Mouse (Mus musculus) c-Kit-positive CD71-positive TER-119-positive erythroid progenitor cells, embryonic 14.5 days (primary cell): ENCODE data around the gene Fam47c.

Experiments
- DNase-seq: peaks from one replicate; pipeline ENCODE4 v3.0.0-alpha.2; 2013; ENCODE audit warnings: low spot score

Fam47c gene

DNA sequence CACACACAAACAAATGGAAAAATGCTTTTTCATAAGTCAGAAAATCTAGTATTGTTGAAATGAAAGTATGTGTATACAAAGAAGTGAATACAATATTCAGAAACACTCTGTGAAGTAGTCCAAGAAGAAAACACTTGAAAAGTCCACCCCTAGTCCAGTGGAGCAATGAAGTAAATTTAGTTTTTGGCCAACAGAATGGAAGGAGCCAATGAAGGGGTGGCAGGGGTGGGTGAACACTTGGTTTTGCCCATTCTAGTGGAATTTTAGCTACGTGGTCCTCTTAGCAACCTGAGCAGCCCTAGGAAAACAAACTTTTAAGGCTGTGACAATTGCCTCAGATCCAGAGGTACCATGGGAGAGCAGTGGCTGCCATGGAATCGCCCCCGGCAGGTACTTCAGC, at the start of gene Fam47c:
Gene Fam47c, plus strand, starts transcription at position 301 of the 400 bp plus-strand sequence.
- no peak for DNase-seq

DNA sequence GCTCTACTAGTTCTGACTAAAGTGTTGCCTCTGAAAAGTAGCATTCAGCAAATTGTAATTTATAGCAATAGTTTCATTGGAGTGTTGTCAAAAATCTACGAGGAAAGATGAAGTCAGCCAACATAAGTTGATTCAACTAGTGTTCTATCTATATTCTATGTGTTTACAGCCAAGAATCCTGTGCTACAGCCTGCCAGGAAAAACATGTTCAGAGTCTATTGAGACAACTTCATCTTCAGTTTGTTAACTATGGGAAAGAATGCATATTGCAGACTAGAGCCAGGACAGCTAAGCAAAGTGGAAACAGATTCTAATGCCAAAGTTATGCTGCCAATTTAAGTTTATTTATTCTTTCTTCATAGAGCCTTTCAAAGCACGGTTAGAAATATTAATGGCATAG, 31.8 kb downstream of the Fam47c start:
- DNase-seq, result no peak

DNA sequence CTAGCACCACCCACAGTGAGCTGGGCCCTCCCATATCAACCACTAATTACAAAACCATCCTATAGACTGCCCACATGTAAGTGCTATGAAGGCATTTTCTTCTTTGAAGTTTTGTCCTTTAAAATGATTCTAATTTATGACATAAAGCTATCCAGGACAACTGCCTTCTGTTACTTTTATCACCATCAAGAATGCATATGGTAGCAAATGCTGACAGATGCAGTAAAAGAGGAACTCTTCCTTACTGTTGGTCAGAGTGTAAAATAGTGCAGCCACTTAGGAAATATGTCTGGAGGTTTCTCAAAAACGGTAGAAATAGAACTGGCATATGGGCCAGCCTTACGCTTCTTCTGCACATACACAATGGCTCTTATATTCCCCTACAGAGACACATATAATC, 39.5 kb downstream of the Fam47c start:
- DNase-seq, result no peak
